In genomic region chr10:42193981-42194380, GRCm38 (mm10) we compare ENCODE assay signal across 23 mouse cellular contexts.
DNase-seq lines count a peak whose midpoint lies in the region; ATAC-seq and TF ChIP-seq lines count a peak whose summit lies in the region.
"Had no signal": no experiment of that assay in that cellular context is flagged by ENCODE, and none has a peak within 500 bp of the region (broad histone marks: within the 10 kb centered on the region; RNA-seq: fewer than 3 reads in every experiment).

No protein-coding gene starts in this region.

- peaks cover 10% of the 10 kb centered on the region for H3K9me3 ChIP-seq in kidney, embryonic 15.5 days (replicated peaks)
- H3K9me3 ChIP-seq in kidney, embryonic 14.5 days (ENCODE audit: control insufficient read depth, low read length) = peaks cover 6% of the 10 kb centered on the region
- H3K9me3 ChIP-seq in megakaryocyte, embryonic 14.5 days = peaks cover 8% of the 10 kb centered on the region

- peaks cover 36% of the 10 kb centered on the region for H3K36me3 ChIP-seq in kidney, embryonic 15.5 days
- peaks cover 18% of the 10 kb centered on the region for H3K36me3 ChIP-seq in kidney, embryonic 14.5 days (ENCODE audit: control insufficient read depth, insufficient read depth, low read length)
- peaks cover 98% of the 10 kb centered on the region for H3K36me3 ChIP-seq in megakaryocyte, embryonic 14.5 days (replicated peaks; ENCODE audit: low read length)

- no peak for TF ChIP-seq CTCF in gastrocnemius, adult 2 months (IDR thresholded peaks at IDR 0.05)

- intact Hi-C loops in gastrocnemius, adult 2 months (cut with DNase I) = loop anchor here (5.0 kb wide), 2 partner anchors 92 to 162 kb away; no protein-coding TSS in a partner anchor
- intact Hi-C loops in gastrocnemius, postnatal 36 days (cut with DNase I) = no loop called here

- H3K4me3 ChIP-seq in gastrocnemius, adult 2 months = no peak overlapping the region
- H3K4me3 ChIP-seq in kidney, embryonic 15.5 days (replicated peaks) = no peak overlapping the region
- no peak overlapping the region for H3K4me3 ChIP-seq in kidney, embryonic 14.5 days (ENCODE audit: low read length)
- H3K4me3 ChIP-seq in megakaryocyte, embryonic 14.5 days (replicated peaks) = peak overlapping the region; percentile 51
- H3K4me3 ChIP-seq: embryonic facial prominence, embryonic 10.5 days; embryonic facial prominence, embryonic 12.5 days; forebrain, embryonic 13.5 days had no signal

- H3K27me3 ChIP-seq in kidney, embryonic 15.5 days = no peaks in the 10 kb centered on the region
- H3K27me3 ChIP-seq in kidney, embryonic 14.5 days (ENCODE audit: control insufficient read depth, insufficient read depth, low read length) = no peaks in the 10 kb centered on the region
- no peaks in the 10 kb centered on the region for H3K27me3 ChIP-seq in megakaryocyte, embryonic 14.5 days (replicated peaks)
- H3K27me3 ChIP-seq: CH12.LX; embryonic facial prominence, embryonic 12.5 days; forebrain, embryonic 13.5 days; Patski had no signal

- WGBS in kidney, embryonic 15.5 days = 75% methylated on average over 4 of the region's 4 CpGs
- WGBS in kidney, embryonic 14.5 days = 80% methylated on average over 4 of the region's 4 CpGs

- no peak for ATAC-seq in kidney, embryonic 15.5 days (replicated peaks; ENCODE audit: low FRiP score)
- no peak for ATAC-seq in kidney, embryonic 14.5 days (ENCODE audit: low FRiP score, low TSS enrichment)
- ATAC-seq in megakaryocyte, adult 5-6 weeks (ENCODE audit: poor library complexity, severe bottlenecking) = no peak
- ATAC-seq: activated CD4-positive, CD25-positive, alpha-beta regulatory T cell, adult 4 months; CD4-positive, CD25-positive, alpha-beta regulatory T cell, adult 4 months; forebrain, embryonic 13.5 days; Patski had no signal

- no peak overlapping the region for H3K9ac ChIP-seq in kidney, embryonic 15.5 days
- no peak overlapping the region for H3K9ac ChIP-seq in kidney, embryonic 14.5 days (ENCODE audit: low read depth, low read length)
- H3K9ac ChIP-seq: embryonic facial prominence, embryonic 12.5 days; forebrain, embryonic 13.5 days had no signal

- no peak overlapping the region for H3K4me2 ChIP-seq in kidney, embryonic 15.5 days
- no peak overlapping the region for H3K4me2 ChIP-seq in kidney, embryonic 14.5 days (replicated peaks; ENCODE audit: low read depth, low read length)
- H3K4me2 ChIP-seq: embryonic facial prominence, embryonic 12.5 days; forebrain, embryonic 13.5 days had no signal

- no peak for DNase-seq in gastrocnemius, adult 2 months
- no peak for DNase-seq in gastrocnemius, postnatal 36 days
- DNase-seq in kidney, adult 18-20 months = peak; percentile 35
- peak; percentile 69 for DNase-seq in kidney, adult 9 months
- DNase-seq: adrenal gland, adult 8-10 months; adrenal gland, postnatal 14 days; B cell, adult 2 months; cerebellum, adult 11-12 months; cerebellum, adult 2 months; cerebellum, adult 9-10 months; cerebellum, postnatal 10 days; cerebellum, postnatal 25 days had no signal

- peak overlapping the region; percentile 28; the same call in 1 of the 2 replicates for H3K27ac ChIP-seq in gastrocnemius, adult 2 months
- H3K27ac ChIP-seq in kidney, embryonic 15.5 days = no peak overlapping the region
- no peak overlapping the region for H3K27ac ChIP-seq in kidney, embryonic 14.5 days (ENCODE audit: low read depth, low read length)
- H3K27ac ChIP-seq: embryonic facial prominence, embryonic 10.5 days; embryonic facial prominence, embryonic 12.5 days; forebrain, embryonic 13.5 days had no signal

- H3K4me1 ChIP-seq in kidney, embryonic 15.5 days = peaks cover 41% of the 10 kb centered on the region
- peaks cover 30% of the 10 kb centered on the region for H3K4me1 ChIP-seq in kidney, embryonic 14.5 days (ENCODE audit: control insufficient read depth, insufficient read depth, low read length)
- H3K4me1 ChIP-seq in megakaryocyte, embryonic 14.5 days = peaks cover 91% of the 10 kb centered on the region

Comparison
In these comparisons a context has a peak if more than half of its experiments do, and no peak if none do; other contexts are left out.
1. DNase-seq: peak in kidney, adult 18-20 months (single experiment) and kidney, adult 9 months (single experiment); none in gastrocnemius, adult 2 months (single experiment) and gastrocnemius, postnatal 36 days (0 of 2).